Mouse (Mus musculus): ENCODE measurements around the gene Traf3ip2. TPM values are rescaled to one million over a fixed set of nuclear protein-coding genes. Genes with fewer than 3 reads are reported as not detected.

Gene Traf3ip2
- polyA plus RNA-seq, 1 experiment = 0.01 TPM

GRCm38 (mm10) chr10:39654001-39654416 is 41.3 kb downstream of the Traf3ip2 start:
- Histone ChIP-seq H3K4me3 (replicated peaks) (no peak overlapping the region), H3K4me1 (ENCODE audit: control insufficient read depth) (peaks cover 15% of the 10 kb centered on the region), H3K36me3 (ENCODE audit: control insufficient read depth) (no peaks in the 10 kb centered on the region), H3K27me3 (ENCODE audit: control insufficient read depth) (no peaks in the 10 kb centered on the region), H3K9me3 (ENCODE audit: control insufficient read depth, low read length) (no peaks in the 10 kb centered on the region)
- TF ChIP-seq TAL1 (IDR thresholded peaks at IDR 0.05; ENCODE audit: low read length) (no peak), GATA1 (IDR thresholded peaks at IDR 0.05; ENCODE audit: low read length) (no peak)

GRCm38 (mm10) chr10:39658901-39659410 is 46.2 kb downstream of the Traf3ip2 start:
- TF ChIP-seq TAL1 (IDR thresholded peaks at IDR 0.05; ENCODE audit: low read length) = no peak
- TF ChIP-seq GATA1 (IDR thresholded peaks at IDR 0.05; ENCODE audit: low read length) = no peak

GRCm38 (mm10) chr10:39659411-39660268 is 46.9 kb downstream of the Traf3ip2 start:
- H3K4me1 ChIP-seq (ENCODE audit: control insufficient read depth) = no peaks in the 10 kb centered on the region
- no peak overlapping the region for H3K4me3 ChIP-seq (replicated peaks)
- no peaks in the 10 kb centered on the region for H3K9me3 ChIP-seq (ENCODE audit: control insufficient read depth, low read length)
- no peaks in the 10 kb centered on the region for H3K36me3 ChIP-seq (ENCODE audit: control insufficient read depth)
- H3K27me3 ChIP-seq (ENCODE audit: control insufficient read depth) = no peaks in the 10 kb centered on the region
- TF ChIP-seq GATA1 (IDR thresholded peaks at IDR 0.05; ENCODE audit: low read length) = no peak

More at GRCm38 (mm10) chr10:39658901-39659410, 46.2 kb downstream of the Traf3ip2 start:
- Histone ChIP-seq H3K36me3 (ENCODE audit: control insufficient read depth) (no peaks in the 10 kb centered on the region), H3K9me3 (ENCODE audit: control insufficient read depth, low read length) (no peaks in the 10 kb centered on the region), H3K4me3 (replicated peaks) (no peak overlapping the region), H3K4me1 (ENCODE audit: control insufficient read depth) (no peaks in the 10 kb centered on the region), H3K27me3 (ENCODE audit: control insufficient read depth) (no peaks in the 10 kb centered on the region)

- no peaks in the 10 kb centered on the region for H3K36me3 ChIP-seq (ENCODE audit: control insufficient read depth)
- H3K27me3 ChIP-seq (ENCODE audit: control insufficient read depth) = no peaks in the 10 kb centered on the region
- no peaks in the 10 kb centered on the region for H3K4me1 ChIP-seq (ENCODE audit: control insufficient read depth)
- H3K9me3 ChIP-seq (ENCODE audit: control insufficient read depth, low read length) = no peaks in the 10 kb centered on the region
- no peak for TF ChIP-seq TAL1 (IDR thresholded peaks at IDR 0.05; ENCODE audit: low read length)
- no peak for TF ChIP-seq GATA1 (IDR thresholded peaks at IDR 0.05; ENCODE audit: low read length)
- no peak overlapping the region for H3K4me3 ChIP-seq (replicated peaks)
These were observed 47.5 kb downstream of the Traf3ip2 start for GRCm38 (mm10) chr10:39660269-39660655.

GRCm38 (mm10) chr10:39660698-39661097 is 48.0 kb downstream of the Traf3ip2 start:
- H3K36me3 ChIP-seq (ENCODE audit: control insufficient read depth) = no peaks in the 10 kb centered on the region
- H3K4me1 ChIP-seq (ENCODE audit: control insufficient read depth) = no peaks in the 10 kb centered on the region
- H3K27me3 ChIP-seq (ENCODE audit: control insufficient read depth) = no peaks in the 10 kb centered on the region
- H3K4me3 ChIP-seq (replicated peaks) = no peak overlapping the region
- TF ChIP-seq TAL1 (IDR thresholded peaks at IDR 0.05; ENCODE audit: low read length) (no peak), GATA1 (IDR thresholded peaks at IDR 0.05; ENCODE audit: low read length) (no peak)
- no peaks in the 10 kb centered on the region for H3K9me3 ChIP-seq (ENCODE audit: control insufficient read depth, low read length)

- TF ChIP-seq TAL1 (IDR thresholded peaks at IDR 0.05; ENCODE audit: low read length) = no peak
- Histone ChIP-seq H3K27me3 (ENCODE audit: control insufficient read depth) (no peaks in the 10 kb centered on the region), H3K4me3 (replicated peaks) (no peak overlapping the region), H3K36me3 (ENCODE audit: control insufficient read depth) (no peaks in the 10 kb centered on the region), H3K9me3 (ENCODE audit: control insufficient read depth, low read length) (no peaks in the 10 kb centered on the region), H3K4me1 (ENCODE audit: control insufficient read depth) (no peaks in the 10 kb centered on the region)
These were observed 52.4 kb downstream of the Traf3ip2 start for GRCm38 (mm10) chr10:39665071-39665502.

- Histone ChIP-seq H3K9me3 (ENCODE audit: control insufficient read depth, low read length) (no peaks in the 10 kb centered on the region), H3K4me3 (replicated peaks) (no peak overlapping the region), H3K36me3 (ENCODE audit: control insufficient read depth) (no peaks in the 10 kb centered on the region), H3K4me1 (ENCODE audit: control insufficient read depth) (no peaks in the 10 kb centered on the region), H3K27me3 (ENCODE audit: control insufficient read depth) (no peaks in the 10 kb centered on the region)
- TF ChIP-seq GATA1 (IDR thresholded peaks at IDR 0.05; ENCODE audit: low read length) (no peak), TAL1 (IDR thresholded peaks at IDR 0.05; ENCODE audit: low read length) (no peak)
These were observed 53.3 kb downstream of the Traf3ip2 start for GRCm38 (mm10) chr10:39666027-39666426.

- Histone ChIP-seq H3K4me1 (ENCODE audit: control insufficient read depth) (no peaks in the 10 kb centered on the region), H3K36me3 (ENCODE audit: control insufficient read depth) (no peaks in the 10 kb centered on the region), H3K27me3 (ENCODE audit: control insufficient read depth) (no peaks in the 10 kb centered on the region), H3K4me3 (replicated peaks) (no peak overlapping the region), H3K9me3 (ENCODE audit: control insufficient read depth, low read length) (no peaks in the 10 kb centered on the region)
- TF ChIP-seq GATA1 (IDR thresholded peaks at IDR 0.05; ENCODE audit: low read length) (no peak), TAL1 (IDR thresholded peaks at IDR 0.05; ENCODE audit: low read length) (no peak)
These were observed 58.7 kb downstream of the Traf3ip2 start for GRCm38 (mm10) chr10:39671451-39671850.

- no peak for TF ChIP-seq GATA1 (IDR thresholded peaks at IDR 0.05; ENCODE audit: low read length)
- TF ChIP-seq TAL1 (IDR thresholded peaks at IDR 0.05; ENCODE audit: low read length) = no peak
- no peak overlapping the region for H3K4me3 ChIP-seq (replicated peaks)
- no peaks in the 10 kb centered on the region for H3K9me3 ChIP-seq (ENCODE audit: control insufficient read depth, low read length)
- no peaks in the 10 kb centered on the region for H3K27me3 ChIP-seq (ENCODE audit: control insufficient read depth)
- no peaks in the 10 kb centered on the region for H3K36me3 ChIP-seq (ENCODE audit: control insufficient read depth)
- H3K4me1 ChIP-seq (ENCODE audit: control insufficient read depth) = no peaks in the 10 kb centered on the region
These were observed 59.9 kb downstream of the Traf3ip2 start for GRCm38 (mm10) chr10:39672547-39673051.
